Mouse (Mus musculus): ENCODE results near the gene Zfp553.

- no peak for TF ChIP-seq MYOD1 (IDR thresholded peaks at IDR 0.05; ENCODE audit: control insufficient read depth, insufficient read length, low read depth)
- no peak for TF ChIP-seq CEBPB (IDR thresholded peaks at IDR 0.05; ENCODE audit: low read depth)
Observed at GRCm38 (mm10) chr7:127252414-127252813, 19.6 kb downstream of the Zfp553 start.

Measured in C2C12 (cell line).